Mouse (Mus musculus): ENCODE results near the gene Rfc4.

Rfc4 gene

GRCm38 (mm10) chr16:23127673-23128375 lies at the start of gene Rfc4:
Gene Rfc4, minus strand, starts transcription at chr16:23127737.
- DNase-seq (ENCODE audit: low spot score), result peak; percentile 91

GRCm38 (mm10) chr16:23175956-23176355 lies 48.4 kb upstream of the Rfc4 start:
- no peak for DNase-seq (ENCODE audit: low spot score)

GRCm38 (mm10) chr16:23174855-23175254 lies 47.3 kb upstream of the Rfc4 start:
- no peak for DNase-seq (ENCODE audit: low spot score)

DNA sequence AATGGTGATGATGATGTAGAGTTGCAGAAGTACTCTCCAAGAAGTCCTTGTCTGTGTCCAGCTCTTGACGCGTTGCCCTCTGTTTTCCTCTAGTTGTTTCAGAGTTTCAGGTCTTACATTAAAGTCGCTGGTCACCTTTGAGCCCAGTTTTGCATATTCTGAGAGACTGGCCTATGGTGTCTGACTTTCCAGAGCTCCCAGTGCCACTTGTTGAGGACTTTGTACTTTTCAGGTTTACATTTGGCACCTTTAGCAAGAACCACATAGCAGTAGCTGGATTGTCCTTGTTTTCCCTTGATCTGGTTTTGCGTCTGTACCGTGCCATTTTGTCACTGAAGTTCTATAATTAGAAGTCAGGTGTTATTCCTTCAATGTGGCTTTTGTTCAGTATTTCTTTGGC lies 46.4 kb upstream of the Rfc4 start:
- no peak for DNase-seq (ENCODE audit: low spot score)

- no peak for DNase-seq (ENCODE audit: low spot score)
Observed at GRCm38 (mm10) chr16:23170813-23171212, 43.3 kb upstream of the Rfc4 start.

- DNase-seq (ENCODE audit: low spot score), result no peak
Observed at GRCm38 (mm10) chr16:23167079-23167478, 39.5 kb upstream of the Rfc4 start.

DNA sequence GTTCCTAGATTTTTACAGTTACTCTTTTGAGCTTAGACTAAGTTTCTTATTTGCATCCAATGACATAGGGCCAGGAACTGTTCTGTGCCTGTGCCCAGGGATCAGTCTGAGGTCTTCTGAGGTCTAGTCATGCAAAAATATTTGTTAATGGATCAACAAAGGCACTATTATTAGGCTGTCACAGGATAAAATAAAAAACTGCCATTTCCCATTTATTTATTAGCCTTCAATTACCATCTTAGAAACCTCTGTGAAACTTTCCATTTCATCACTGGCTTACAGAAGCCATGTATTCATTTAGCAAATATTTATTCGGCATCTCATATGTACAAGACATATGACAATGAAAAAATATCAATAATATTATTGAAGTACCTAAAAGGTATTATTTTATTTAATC lies 39.1 kb upstream of the Rfc4 start:
- no peak for DNase-seq (ENCODE audit: low spot score)

DNA sequence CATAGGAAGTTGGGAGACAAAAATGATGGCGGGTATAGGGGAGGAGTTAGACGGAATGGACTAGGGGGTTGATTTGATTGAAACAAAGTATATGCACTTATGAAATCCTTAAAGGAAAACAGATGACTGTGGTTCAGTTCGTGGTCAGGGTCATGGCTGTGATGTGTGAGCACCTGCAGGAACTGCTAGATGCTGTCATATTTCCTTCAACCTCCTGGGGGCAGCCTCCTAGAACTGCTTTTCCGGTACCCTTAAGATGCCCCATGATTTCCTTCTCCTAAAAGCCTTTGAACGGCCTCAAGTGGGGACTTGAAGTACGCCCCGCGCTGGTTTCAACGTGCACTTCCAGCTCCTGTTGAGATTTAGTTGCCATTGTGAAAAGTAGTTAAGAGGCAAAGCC lies 37.9 kb upstream of the Rfc4 start:
- DNase-seq (ENCODE audit: low spot score), result no peak

DNA sequence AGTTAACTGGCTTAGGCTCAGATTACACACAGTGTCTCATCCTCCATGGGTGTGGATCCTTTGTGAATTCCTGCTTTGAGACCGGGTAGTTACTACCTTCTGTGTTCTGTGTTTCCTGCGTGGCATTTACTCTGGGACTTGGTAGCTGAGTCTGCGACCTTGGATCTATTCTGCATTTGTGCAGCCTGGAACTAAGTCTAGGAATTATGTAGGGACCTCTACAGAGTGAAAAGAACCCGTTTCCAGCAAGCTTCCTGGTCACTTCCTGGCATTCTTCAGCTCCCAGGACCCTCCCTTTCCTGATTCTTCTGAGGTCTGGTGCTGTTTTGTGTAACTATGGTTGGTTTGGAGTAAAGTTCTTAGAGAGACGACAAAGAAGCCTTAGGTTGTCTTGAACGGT lies 36.9 kb upstream of the Rfc4 start:
- no peak for DNase-seq (ENCODE audit: low spot score)

DNA sequence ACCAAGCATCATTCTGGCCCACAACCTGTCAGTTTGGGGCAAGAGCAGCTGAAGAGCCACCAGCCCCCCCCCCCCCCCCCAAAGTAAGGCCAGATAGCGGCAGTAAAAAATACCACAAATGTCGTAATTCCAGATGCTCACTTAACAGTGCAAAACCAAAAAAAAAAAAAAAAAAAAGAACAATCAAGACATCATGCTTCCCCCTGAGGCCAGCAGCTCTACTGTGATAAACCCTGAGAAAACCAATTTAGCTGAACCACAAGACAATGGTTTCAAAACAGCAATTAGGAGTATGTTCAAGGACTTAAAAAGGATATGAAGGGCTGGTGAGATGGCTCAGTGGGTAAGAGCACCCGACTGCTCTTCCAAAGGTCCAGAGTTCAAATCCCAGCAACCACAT lies 34.6 kb upstream of the Rfc4 start:
- DNase-seq (ENCODE audit: low spot score), result no peak

DNA sequence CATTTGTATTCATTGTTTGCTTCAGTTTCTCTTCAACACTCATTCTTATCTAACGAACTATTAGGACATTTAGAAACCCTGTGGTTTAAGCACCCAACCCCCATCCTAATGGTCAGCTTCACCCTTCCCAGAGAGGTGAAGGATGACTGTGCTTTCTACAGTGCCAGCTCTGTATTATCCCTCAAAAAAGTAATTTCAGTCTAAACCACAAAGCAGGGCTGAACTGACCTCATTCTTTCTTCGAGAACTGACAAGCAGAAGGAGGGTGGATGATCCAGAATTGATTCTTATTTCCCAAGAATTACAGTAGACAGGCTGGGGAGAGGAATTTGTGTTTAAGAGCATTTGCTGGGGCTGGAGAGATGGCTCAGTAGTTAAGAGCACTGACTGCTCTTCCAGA lies 32.2 kb upstream of the Rfc4 start:
- DNase-seq (ENCODE audit: low spot score), result no peak

DNA sequence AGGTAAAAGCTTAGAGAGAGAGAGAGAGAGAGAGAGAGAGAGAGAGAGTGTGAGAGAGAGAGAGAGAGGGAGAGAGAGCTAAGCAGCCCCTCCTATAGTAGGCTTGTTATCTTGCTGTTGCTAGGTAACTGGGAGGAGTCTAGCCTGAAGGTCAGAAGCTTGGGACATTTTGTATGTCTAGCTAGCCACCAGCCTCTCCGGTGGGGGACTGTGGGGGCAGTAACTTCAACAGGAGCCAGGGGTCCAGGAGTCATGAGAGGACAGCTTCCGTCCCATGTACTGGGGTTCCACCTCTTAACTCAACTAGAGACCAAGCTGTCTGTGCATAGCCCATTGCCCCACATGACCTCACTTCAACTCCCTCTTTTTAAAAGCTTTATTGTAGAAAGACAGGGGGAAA lies 31.4 kb upstream of the Rfc4 start:
- DNase-seq (ENCODE audit: low spot score), result no peak

GRCm38 (mm10) chr16:23158292-23158691 lies 30.8 kb upstream of the Rfc4 start:
- no peak for DNase-seq (ENCODE audit: low spot score)

DNA sequence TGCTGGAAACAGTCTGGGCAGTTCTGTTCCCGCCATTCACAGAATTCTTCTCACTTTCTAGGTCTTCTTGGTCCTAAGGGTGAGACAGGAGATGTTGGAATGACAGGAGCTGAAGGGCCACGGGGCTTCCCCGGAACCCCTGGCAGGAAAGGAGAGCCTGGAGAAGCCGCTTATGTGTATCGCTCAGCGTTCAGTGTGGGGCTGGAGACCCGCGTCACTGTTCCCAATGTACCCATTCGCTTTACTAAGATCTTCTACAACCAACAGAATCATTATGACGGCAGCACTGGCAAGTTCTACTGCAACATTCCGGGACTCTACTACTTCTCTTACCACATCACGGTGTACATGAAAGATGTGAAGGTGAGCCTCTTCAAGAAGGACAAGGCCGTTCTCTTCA lies 29.5 kb upstream of the Rfc4 start:
- DNase-seq (ENCODE audit: low spot score), result no peak

DNA sequence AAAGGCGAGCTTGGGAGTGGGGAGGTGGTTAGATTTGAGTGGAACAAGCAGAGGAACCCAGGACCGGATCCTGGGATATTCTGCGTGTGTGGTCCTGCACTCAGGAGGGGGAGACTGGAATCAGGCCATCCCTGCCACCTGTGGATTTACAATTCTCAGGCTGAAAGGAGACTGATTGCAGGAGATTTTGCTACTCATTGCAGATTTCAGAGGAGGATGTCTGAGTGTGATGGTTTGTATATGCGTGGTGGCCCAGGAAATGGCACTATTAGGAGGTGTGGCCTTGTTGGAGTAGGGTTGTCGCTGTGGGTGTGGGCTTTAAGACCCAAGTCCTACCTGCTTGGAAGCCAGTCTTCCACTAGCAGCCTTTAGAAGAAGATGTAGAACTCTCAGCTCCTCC lies 26.7 kb upstream of the Rfc4 start:
- DNase-seq (ENCODE audit: low spot score), result no peak

GRCm38 (mm10) chr16:23151423-23151822 lies 23.9 kb upstream of the Rfc4 start:
- DNase-seq (ENCODE audit: low spot score), result no peak

DNA sequence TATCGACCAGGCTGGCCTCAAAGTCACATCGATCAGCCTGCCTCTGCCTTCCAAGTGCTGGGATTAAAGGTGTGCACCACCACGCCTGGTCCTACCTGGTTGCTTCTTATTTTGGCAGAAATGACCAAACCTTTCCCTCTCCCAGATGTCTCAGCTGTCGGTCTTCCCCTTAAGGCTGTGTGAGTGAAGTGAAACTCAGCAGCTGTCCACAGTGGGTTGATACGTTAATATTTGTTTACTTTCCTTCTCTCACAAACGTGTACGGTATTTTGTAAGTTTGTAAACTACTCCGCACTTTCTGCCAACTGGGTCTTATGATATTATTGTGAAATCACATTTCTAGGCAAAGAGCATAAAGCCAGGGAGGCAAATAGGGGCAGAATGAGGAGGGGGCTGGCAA lies 21.9 kb upstream of the Rfc4 start:
- DNase-seq (ENCODE audit: low spot score), result no peak

GRCm38 (mm10) chr16:23148936-23149335 lies 21.4 kb upstream of the Rfc4 start:
- no peak for DNase-seq (ENCODE audit: low spot score)

- no peak for DNase-seq (ENCODE audit: low spot score)
Observed at GRCm38 (mm10) chr16:23146280-23146679, 18.7 kb upstream of the Rfc4 start, which contains the start of gene Adipoq. Gene Adipoq, plus strand, starts transcription at chr16:23146536.

DNA sequence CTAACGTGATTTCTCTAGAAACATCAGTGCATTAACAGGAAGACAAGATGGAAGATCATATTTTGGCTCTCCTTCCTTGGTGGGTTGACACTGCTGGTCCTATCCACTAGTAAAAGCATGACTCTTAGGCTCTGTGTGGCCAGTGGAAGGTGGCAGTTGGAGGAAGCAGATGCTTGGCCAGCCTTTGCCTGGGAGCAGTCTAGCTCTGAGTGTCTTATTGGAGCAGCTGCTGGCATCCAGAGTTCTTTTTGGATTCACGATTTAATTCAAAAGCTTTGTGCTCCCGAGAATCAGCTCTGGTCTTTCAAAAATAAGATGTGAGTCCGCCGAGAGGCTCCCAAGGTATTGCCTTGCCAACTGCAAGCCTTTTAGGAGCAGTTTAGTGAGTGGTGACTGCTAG lies 17.7 kb upstream of the Rfc4 start:
- no peak for DNase-seq (ENCODE audit: low spot score)

DNA sequence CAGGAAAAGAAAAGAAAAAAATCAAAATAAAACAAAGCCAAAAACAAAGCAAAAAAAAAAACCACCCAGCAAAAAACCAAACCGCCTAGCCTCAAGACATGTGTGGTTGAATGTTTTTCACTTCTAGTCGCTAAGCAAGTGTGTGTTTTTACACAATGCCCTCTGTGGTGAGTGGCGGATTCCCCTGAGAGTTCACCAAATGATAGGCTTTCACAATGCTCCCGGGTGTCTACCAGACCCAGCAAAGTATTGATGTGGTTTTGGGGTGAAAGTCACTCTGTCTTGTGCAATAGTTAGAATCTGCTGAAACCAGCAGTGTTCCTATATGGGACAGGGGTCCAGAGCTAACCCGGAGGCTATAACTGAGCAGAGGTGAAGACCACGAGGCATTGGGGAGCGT lies 16.8 kb upstream of the Rfc4 start:
- DNase-seq (ENCODE audit: low spot score), result no peak

GRCm38 (mm10) chr16:23140911-23141310 lies 13.4 kb upstream of the Rfc4 start:
- DNase-seq (ENCODE audit: low spot score), result no peak

DNA sequence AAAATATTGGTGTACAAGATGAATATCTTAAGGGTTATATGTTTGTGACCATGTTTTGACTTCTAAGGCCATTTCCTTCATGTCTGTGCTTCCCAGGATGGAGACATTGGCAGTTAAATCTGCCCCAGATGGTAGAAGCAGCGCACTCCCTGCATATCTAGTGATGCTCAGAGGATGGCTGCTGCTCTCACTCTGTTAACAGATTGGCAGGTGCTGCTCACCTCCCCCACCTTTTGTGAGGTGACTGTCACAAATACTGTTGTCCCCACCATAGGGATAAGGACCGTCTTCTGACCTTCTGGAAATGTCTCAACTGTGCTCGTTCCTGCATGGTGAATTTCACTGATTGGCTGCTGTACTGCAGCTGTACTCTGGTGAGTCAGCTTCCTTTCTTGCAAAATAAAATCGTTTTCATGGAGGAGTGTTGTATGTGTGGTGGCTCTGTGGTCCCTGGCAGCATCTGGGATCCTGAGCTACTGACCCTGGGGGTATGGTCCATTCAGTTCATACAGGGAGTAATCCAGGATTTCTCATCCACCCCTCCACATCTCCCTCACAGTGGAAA lies 9.0 kb upstream of the Rfc4 start:
- DNase-seq (ENCODE audit: low spot score), result no peak

Data from ovary, postnatal 36 days (tissue).